Mouse (Mus musculus) hindbrain, embryonic 13.5 days (tissue): ENCODE measurements at regions not wholly inside any gene's neighbourhood (a gene's known extent, or its start where the extent isn't known, plus 50 kb on each side); places are given as distances from the start of the nearest gene placed in this dataset.
A peak's percentile ranks its signal among the peaks of the same experiment; 100 is the strongest.

ENCODE experiments used
- ATAC-seq: fragments of 200-750 bp; cut with Nextera tagmentation; 2 replicates; pipeline ENCODE4 v1.8.0; 2017; ENCODE audit warnings: moderate TSS enrichment; ENCODE audit not compliant: low FRiP score
- H3K27ac ChIP-seq: fragments of 300-500 bp; sonication (generic); 2 replicates; pipeline ENCODE4 v1.5.1; 2015; ENCODE audit warnings: inconsistent platforms, mild to moderate bottlenecking, moderate library complexity
- H3K27me3 ChIP-seq: fragments of 300-500 bp; sonication (generic); 2 replicates; pipeline ENCODE4 v1.6.1; 2015; ENCODE audit warnings: mild to moderate bottlenecking, inconsistent platforms
- H3K36me3 ChIP-seq: fragments of 300-500 bp; sonication (generic); 2 replicates; pipeline ENCODE4 v1.6.1; 2015; ENCODE audit warnings: mild to moderate bottlenecking, inconsistent platforms
- H3K4me1 ChIP-seq: fragments of 300-500 bp; sonication (generic); replicated peaks from 2 replicates; pipeline ENCODE4 v1.6.1; 2015; ENCODE audit warnings: inconsistent platforms
- H3K4me2 ChIP-seq: fragments of 300-500 bp; sonication (generic); 2 replicates; pipeline ENCODE4 v1.6.1; 2015; ENCODE audit warnings: inconsistent platforms, mild to moderate bottlenecking, moderate library complexity
- H3K4me3 ChIP-seq: fragments of 300-500 bp; sonication (generic); 2 replicates; pipeline ENCODE4 v1.5.1; 2015; ENCODE audit warnings: mild to moderate bottlenecking, inconsistent platforms
- H3K9ac ChIP-seq: fragments of 300-500 bp; sonication (generic); 2 replicates; pipeline ENCODE4 v1.6.1; 2015; ENCODE audit warnings: mild to moderate bottlenecking, inconsistent platforms
- H3K9me3 ChIP-seq: fragments of 300-500 bp; sonication (generic); 2 replicates; pipeline ENCODE4 v1.6.1; 2016; ENCODE audit warnings: inconsistent platforms
- WGBS: fragments of 180-500 bp; shearing (Covaris S2); methylation state at CpG from one replicate; pipeline ENCODE4 v1.1.7; 2015; 5-methylcytosine and 5-hydroxymethylcytosine counted together

DNA sequence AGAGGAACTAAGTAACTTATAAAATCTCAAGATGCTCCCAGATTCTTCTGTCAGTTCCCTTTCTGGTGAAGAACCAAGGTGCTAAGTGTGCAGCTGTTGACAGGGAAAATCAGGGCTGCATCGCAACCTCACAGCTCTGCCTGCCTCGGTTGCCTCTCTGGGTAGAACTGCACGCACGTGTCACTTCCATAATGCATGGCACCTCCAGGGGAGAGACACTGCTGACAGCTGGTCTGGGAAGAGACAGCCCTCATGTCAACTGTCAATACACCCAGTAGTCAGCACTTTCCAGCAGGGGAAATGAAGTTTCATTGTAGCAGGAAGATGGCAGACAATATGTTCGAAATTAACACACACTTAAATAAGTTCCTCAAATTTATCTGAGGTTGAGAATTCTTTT lies 376.2 kb upstream of the Nrp1 start:
- no peak overlapping the region for H3K4me3 ChIP-seq
- no peaks in the 10 kb centered on the region for H3K36me3 ChIP-seq
- 84% methylated on average over 5 of the region's 5 CpGs for WGBS
- no peaks in the 10 kb centered on the region for H3K9me3 ChIP-seq
- H3K27ac ChIP-seq: no peak overlapping the region
- H3K9ac ChIP-seq: no peak overlapping the region
- H3K27me3 ChIP-seq: no peaks in the 10 kb centered on the region
- 0 out of 2 replicates have a peak, but pooled peaks cover 9% of the 10 kb centered on the region for H3K4me1 ChIP-seq
- no peak overlapping the region for H3K4me2 ChIP-seq
- ATAC-seq: no peak

DNA sequence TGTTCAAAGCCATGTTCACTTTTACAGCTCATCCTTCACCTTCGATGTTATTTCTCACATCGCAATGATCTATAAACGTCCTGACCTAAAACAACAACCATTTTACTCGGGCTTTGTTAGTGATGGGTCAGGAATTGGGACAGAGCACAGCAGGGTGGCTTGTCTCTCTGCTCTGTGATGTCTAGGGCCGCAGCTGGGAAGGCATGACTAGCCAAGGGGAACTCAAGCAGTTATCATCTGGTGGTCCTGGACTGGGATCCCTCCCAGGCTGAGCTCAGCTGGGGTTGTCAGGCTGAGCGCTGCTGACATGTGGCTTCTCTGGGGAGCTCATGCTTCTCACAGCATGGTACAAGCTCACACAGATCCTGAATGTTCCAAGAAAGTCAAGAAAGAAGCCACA lies 372.8 kb upstream of the Nrp1 start:
- Histone ChIP-seq H3K4me1 (0 out of 2 replicates have a peak, but pooled peaks cover 4% of the 10 kb centered on the region), H3K9ac (no peak overlapping the region), H3K27ac (no peak overlapping the region), H3K9me3 (no peaks in the 10 kb centered on the region), H3K36me3 (no peaks in the 10 kb centered on the region), H3K4me3 (no peak overlapping the region), H3K4me2 (no peak overlapping the region), H3K27me3 (no peaks in the 10 kb centered on the region)
- WGBS: 30% methylated on average over 6 of the region's 6 CpGs
- no peak for ATAC-seq

GRCm38 (mm10) chr8:127988887-127989286 lies 369.5 kb upstream of the Nrp1 start:
- ATAC-seq: no peak
- Histone ChIP-seq H3K4me2 (no peak overlapping the region), H3K9me3 (no peaks in the 10 kb centered on the region), H3K27me3 (no peaks in the 10 kb centered on the region), H3K4me3 (no peak overlapping the region), H3K9ac (no peak overlapping the region), H3K4me1 (peaks cover 7% of the 10 kb centered on the region), H3K36me3 (no peaks in the 10 kb centered on the region), H3K27ac (no peak overlapping the region)
- 55% methylated on average over 1 of the region's 1 CpGs for WGBS

- no peak overlapping the region for H3K9ac ChIP-seq
- no peak overlapping the region for H3K4me3 ChIP-seq
- H3K27ac ChIP-seq: no peak overlapping the region
- H3K9me3 ChIP-seq: no peaks in the 10 kb centered on the region
- no peaks in the 10 kb centered on the region for H3K36me3 ChIP-seq
- no peaks in the 10 kb centered on the region for H3K27me3 ChIP-seq
- H3K4me1 ChIP-seq: peaks cover 5% of the 10 kb centered on the region
- ATAC-seq: no peak
- WGBS: 63% methylated on average over 1 of the region's 1 CpGs
- no peak overlapping the region for H3K4me2 ChIP-seq
These were observed 363.5 kb upstream of the Nrp1 start for GRCm38 (mm10) chr8:127994898-127995297.

GRCm38 (mm10) chr8:127995490-127995889 lies 362.9 kb upstream of the Nrp1 start:
- Histone ChIP-seq H3K36me3 (no peaks in the 10 kb centered on the region), H3K4me3 (no peak overlapping the region), H3K9ac (no peak overlapping the region), H3K27ac (no peak overlapping the region), H3K4me2 (no peak overlapping the region), H3K27me3 (no peaks in the 10 kb centered on the region), H3K9me3 (no peaks in the 10 kb centered on the region), H3K4me1 (peaks cover 5% of the 10 kb centered on the region)
- WGBS: 77% methylated on average over 1 of the region's 1 CpGs
- ATAC-seq: no peak

- ATAC-seq: no peak
- Histone ChIP-seq H3K4me3 (no peak overlapping the region), H3K27ac (no peak overlapping the region), H3K9ac (no peak overlapping the region), H3K27me3 (no peaks in the 10 kb centered on the region), H3K36me3 (no peaks in the 10 kb centered on the region), H3K4me1 (peaks cover 6% of the 10 kb centered on the region; the same call in 1 of the 2 replicates), H3K4me2 (no peak overlapping the region), H3K9me3 (no peaks in the 10 kb centered on the region)
- 56% methylated on average over 2 of the region's 2 CpGs for WGBS
These were observed 356.0 kb upstream of the Nrp1 start for GRCm38 (mm10) chr8:128002386-128002785.

DNA sequence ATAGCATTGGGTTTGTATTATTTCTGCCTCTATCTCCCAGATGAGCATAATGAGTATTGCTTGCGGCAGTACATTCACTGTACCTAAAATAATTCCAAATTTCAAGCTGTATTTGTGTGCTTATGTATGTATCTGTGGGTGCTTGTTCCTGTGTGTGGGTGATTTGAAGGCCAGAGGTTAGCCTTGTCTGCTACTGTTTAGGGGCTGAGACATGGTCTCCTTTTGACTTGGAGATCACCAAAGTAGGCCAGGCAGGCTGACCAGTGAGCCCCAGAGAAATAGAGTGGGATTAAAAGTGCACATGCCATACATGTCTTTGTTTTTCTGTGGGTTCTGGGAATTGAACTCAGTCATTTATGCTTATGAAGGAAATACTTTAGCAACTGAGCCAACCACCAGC lies 355.6 kb upstream of the Nrp1 start:
- no peak overlapping the region for H3K27ac ChIP-seq
- no peaks in the 10 kb centered on the region for H3K36me3 ChIP-seq
- H3K27me3 ChIP-seq: no peaks in the 10 kb centered on the region
- no peak overlapping the region for H3K4me2 ChIP-seq
- H3K9me3 ChIP-seq: no peaks in the 10 kb centered on the region
- peaks cover 6% of the 10 kb centered on the region; the same call in 1 of the 2 replicates for H3K4me1 ChIP-seq
- no peak overlapping the region for H3K9ac ChIP-seq
- no peak for ATAC-seq
- no peak overlapping the region for H3K4me3 ChIP-seq
- WGBS: 100% methylated on average over 1 of the region's 1 CpGs

DNA sequence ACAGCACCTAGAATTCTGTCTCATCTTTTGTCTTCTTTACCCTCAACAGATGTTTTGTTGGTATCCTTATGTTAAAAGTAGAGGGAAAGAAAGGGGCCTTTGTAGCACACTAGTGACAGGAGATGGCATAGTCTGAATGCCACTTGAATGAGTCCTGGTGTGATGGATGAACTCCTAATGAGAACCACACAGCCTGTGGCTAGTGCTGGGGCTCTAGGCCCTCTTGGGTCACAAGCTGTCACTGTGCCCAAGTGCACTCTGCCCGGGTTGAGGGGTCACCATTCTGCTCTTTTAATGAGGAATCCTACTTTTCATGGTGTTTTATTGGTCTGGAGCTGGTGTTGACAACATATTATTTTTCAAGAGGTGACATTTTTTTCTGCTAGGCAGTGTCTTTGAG lies 355.0 kb upstream of the Nrp1 start:
- WGBS: 15% methylated on average over 1 of the region's 1 CpGs

GRCm38 (mm10) chr8:128003881-128004286 lies 354.5 kb upstream of the Nrp1 start:
- Histone ChIP-seq H3K36me3 (no peaks in the 10 kb centered on the region), H3K4me3 (no peak overlapping the region), H3K27me3 (no peaks in the 10 kb centered on the region), H3K27ac (no peak overlapping the region), H3K4me1 (peaks cover 6% of the 10 kb centered on the region; the same call in 1 of the 2 replicates), H3K4me2 (no peak overlapping the region), H3K9me3 (no peaks in the 10 kb centered on the region), H3K9ac (no peak overlapping the region)
- no peak for ATAC-seq
- WGBS: 21% methylated on average over 3 of the region's 3 CpGs

More for the DNA sequence above, 355.0 kb upstream of the Nrp1 start:
- no peak for ATAC-seq
- H3K9ac ChIP-seq: no peak overlapping the region
- no peak overlapping the region for H3K4me2 ChIP-seq
- no peak overlapping the region for H3K27ac ChIP-seq
- no peaks in the 10 kb centered on the region for H3K9me3 ChIP-seq
- H3K4me1 ChIP-seq: peaks cover 6% of the 10 kb centered on the region; the same call in 1 of the 2 replicates
- H3K36me3 ChIP-seq: no peaks in the 10 kb centered on the region
- H3K4me3 ChIP-seq: no peak overlapping the region
- H3K27me3 ChIP-seq: no peaks in the 10 kb centered on the region

GRCm38 (mm10) chr8:128009393-128010010 lies 348.9 kb upstream of the Nrp1 start:
- Histone ChIP-seq H3K36me3 (no peaks in the 10 kb centered on the region), H3K4me2 (no peak overlapping the region), H3K4me1 (peaks cover 3% of the 10 kb centered on the region; the same call in 1 of the 2 replicates), H3K27me3 (no peaks in the 10 kb centered on the region), H3K9me3 (no peaks in the 10 kb centered on the region), H3K27ac (0 out of 2 replicates have a peak overlapping the region, but pooled peaks have one; percentile 40), H3K4me3 (no peak overlapping the region), H3K9ac (no peak overlapping the region)
- WGBS: 83% methylated on average over 6 of the region's 6 CpGs
- no peak for ATAC-seq

GRCm38 (mm10) chr8:128017171-128017570 lies 341.2 kb upstream of the Nrp1 start:
- Histone ChIP-seq H3K27ac (no peak overlapping the region), H3K9ac (no peak overlapping the region), H3K4me1 (no peaks in the 10 kb centered on the region), H3K27me3 (no peaks in the 10 kb centered on the region), H3K4me3 (no peak overlapping the region), H3K9me3 (no peaks in the 10 kb centered on the region), H3K4me2 (no peak overlapping the region), H3K36me3 (no peaks in the 10 kb centered on the region)
- ATAC-seq: no peak
- WGBS: 70% methylated on average over 8 of the region's 8 CpGs

DNA sequence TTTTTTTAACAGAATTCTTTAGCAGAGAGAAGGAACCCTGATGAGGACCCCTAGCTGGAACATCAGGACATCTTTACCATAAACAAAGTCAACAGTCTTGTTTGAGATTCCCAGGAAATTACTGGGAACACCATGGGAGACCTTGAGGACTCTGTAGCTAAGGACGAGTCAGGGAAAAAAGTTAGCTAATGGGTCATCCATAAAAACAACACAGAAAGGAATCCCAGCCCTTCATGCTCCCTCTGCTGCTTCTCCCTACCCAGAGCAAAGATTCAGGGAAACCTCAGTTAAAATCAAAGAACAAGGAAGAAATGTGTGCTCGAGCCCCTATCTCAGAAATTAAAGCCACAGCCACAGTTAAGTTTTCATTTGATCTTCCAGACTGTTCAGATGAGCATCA lies 334.7 kb upstream of the Nrp1 start:
- ATAC-seq: no peak
- H3K9me3 ChIP-seq: no peaks in the 10 kb centered on the region
- WGBS: 72% methylated on average over 2 of the region's 2 CpGs

GRCm38 (mm10) chr8:128024774-128025222 lies 333.6 kb upstream of the Nrp1 start:
- Histone ChIP-seq H3K36me3 (no peaks in the 10 kb centered on the region), H3K4me3 (no peak overlapping the region), H3K4me2 (no peak overlapping the region), H3K27me3 (no peaks in the 10 kb centered on the region), H3K27ac (peak overlapping the region; percentile 72; the same call in 1 of the 2 replicates), H3K9ac (no peak overlapping the region), H3K9me3 (no peaks in the 10 kb centered on the region), H3K4me1 (peaks cover 11% of the 10 kb centered on the region)
- WGBS: no CpG with 5 or more reads among the region's 2 CpGs
- peak; percentile 65 for ATAC-seq

More for the DNA sequence above, 334.7 kb upstream of the Nrp1 start:
- no peaks in the 10 kb centered on the region for H3K36me3 ChIP-seq
- H3K4me1 ChIP-seq: peaks cover 11% of the 10 kb centered on the region
- H3K4me3 ChIP-seq: no peak overlapping the region
- no peak overlapping the region for H3K9ac ChIP-seq
- no peak overlapping the region for H3K27ac ChIP-seq
- no peaks in the 10 kb centered on the region for H3K27me3 ChIP-seq
- H3K4me2 ChIP-seq: no peak overlapping the region
